Mouse (Mus musculus): ENCODE measurements around the gene Nup85.

GRCm38 (mm10) chr11:115616893-115617292 is 52.7 kb downstream of the Nup85 start:
- no peak for TF ChIP-seq POLR2A (IDR thresholded peaks at IDR 0.05; ENCODE audit: borderline replicate concordance, low read depth, low read length)
- TF ChIP-seq CTCF (IDR thresholded peaks at IDR 0.05; ENCODE audit: low read depth, low read length): no peak
